Mouse (Mus musculus): Measurements from ENCODE around the gene Spx. TPM values are rescaled to one million over a fixed set of nuclear protein-coding genes. Genes with fewer than 3 reads are reported as not detected.

Gene Spx
- polyA plus RNA-seq, 1 experiment from 2014 or later, result 0.59 TPM

GRCm38 (mm10) chr6:142379961-142380360 is 33.3 kb upstream of the Spx start:
- H3K9ac ChIP-seq (replicated peaks; ENCODE audit: low read length), result no peak overlapping the region
- H3K27me3 ChIP-seq (ENCODE audit: control insufficient read depth, insufficient read depth, low read length), result no peaks in the 10 kb centered on the region
- 97% methylated on average over 6 of the region's 6 CpGs for WGBS
- H3K27ac ChIP-seq (replicated peaks; ENCODE audit: low read depth, low read length), result no peak overlapping the region
- no peak for ATAC-seq (replicated peaks; ENCODE audit: insufficient number of reproducible peaks, low FRiP score, low TSS enrichment, low read depth)
- H3K4me3 ChIP-seq (ENCODE audit: low read depth, low read length), result no peak overlapping the region
- H3K9me3 ChIP-seq (replicated peaks; ENCODE audit: control insufficient read depth, low read length), result no peaks in the 10 kb centered on the region
- no peaks in the 10 kb centered on the region for H3K4me1 ChIP-seq (ENCODE audit: control insufficient read depth, insufficient read depth, low read length)
- H3K4me2 ChIP-seq (ENCODE audit: low read depth, low read length), result no peak overlapping the region
- no peak for DNase-seq (ENCODE audit: low spot score)
- H3K36me3 ChIP-seq (replicated peaks; ENCODE audit: control insufficient read depth, insufficient read depth, low read depth, low read length), result no peaks in the 10 kb centered on the region

DNA sequence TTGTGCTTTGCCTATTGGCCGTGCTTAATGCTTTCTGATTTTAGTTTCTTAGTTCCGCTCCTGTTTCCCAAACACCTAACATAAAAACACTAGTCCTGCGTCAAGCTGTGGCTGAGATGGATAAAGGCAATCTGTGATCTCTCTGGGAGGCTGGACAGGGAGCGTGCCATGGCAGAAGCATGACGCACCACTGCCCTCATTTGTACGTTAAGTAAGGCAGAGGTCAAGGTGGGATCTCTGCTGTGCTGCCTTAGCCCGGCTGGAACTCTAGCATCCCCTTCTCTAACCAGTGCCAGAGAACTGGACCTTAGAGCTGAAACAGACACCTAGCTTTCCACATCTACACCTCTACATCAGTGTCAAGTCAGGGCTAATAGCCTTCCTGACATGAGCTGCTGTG is 31.6 kb upstream of the Spx start:
- no peak overlapping the region for H3K9ac ChIP-seq (replicated peaks; ENCODE audit: low read length)
- no peaks in the 10 kb centered on the region for H3K27me3 ChIP-seq (ENCODE audit: control insufficient read depth, insufficient read depth, low read length)
- WGBS, result 95% methylated on average over 7 of the region's 7 CpGs
- no peaks in the 10 kb centered on the region for H3K9me3 ChIP-seq (replicated peaks; ENCODE audit: control insufficient read depth, low read length)
- H3K36me3 ChIP-seq (replicated peaks; ENCODE audit: control insufficient read depth, insufficient read depth, low read depth, low read length), result no peaks in the 10 kb centered on the region
- H3K27ac ChIP-seq (replicated peaks; ENCODE audit: low read depth, low read length), result no peak overlapping the region
- DNase-seq (ENCODE audit: low spot score) (no peak), ATAC-seq (replicated peaks; ENCODE audit: insufficient number of reproducible peaks, low FRiP score, low TSS enrichment, low read depth) (no peak)
- H3K4me1 ChIP-seq (ENCODE audit: control insufficient read depth, insufficient read depth, low read length), result no peaks in the 10 kb centered on the region
- no peak overlapping the region for H3K4me3 ChIP-seq (ENCODE audit: low read depth, low read length)
- H3K4me2 ChIP-seq (ENCODE audit: low read depth, low read length), result no peak overlapping the region

GRCm38 (mm10) chr6:142384521-142384920 is 28.7 kb upstream of the Spx start:
- Histone ChIP-seq H3K36me3 (replicated peaks; ENCODE audit: control insufficient read depth, insufficient read depth, low read depth, low read length) (no peaks in the 10 kb centered on the region), H3K4me3 (ENCODE audit: low read depth, low read length) (no peak overlapping the region), H3K9me3 (replicated peaks; ENCODE audit: control insufficient read depth, low read length) (no peaks in the 10 kb centered on the region), H3K27ac (replicated peaks; ENCODE audit: low read depth, low read length) (no peak overlapping the region), H3K4me1 (ENCODE audit: control insufficient read depth, insufficient read depth, low read length) (no peaks in the 10 kb centered on the region), H3K27me3 (ENCODE audit: control insufficient read depth, insufficient read depth, low read length) (no peaks in the 10 kb centered on the region), H3K9ac (replicated peaks; ENCODE audit: low read length) (no peak overlapping the region), H3K4me2 (ENCODE audit: low read depth, low read length) (no peak overlapping the region)
- ATAC-seq (replicated peaks; ENCODE audit: insufficient number of reproducible peaks, low FRiP score, low TSS enrichment, low read depth), result no peak
- DNase-seq (ENCODE audit: low spot score), result no peak
- 91% methylated on average over 9 of the region's 9 CpGs for WGBS

- H3K4me3 ChIP-seq (ENCODE audit: low read depth, low read length), result peak overlapping the region; percentile 95
- no peaks in the 10 kb centered on the region for H3K9me3 ChIP-seq (replicated peaks; ENCODE audit: control insufficient read depth, low read length)
- H3K27me3 ChIP-seq (ENCODE audit: control insufficient read depth, insufficient read depth, low read length), result no peaks in the 10 kb centered on the region
- H3K27ac ChIP-seq (replicated peaks; ENCODE audit: low read depth, low read length), result no peak overlapping the region
- peak overlapping the region; percentile 61 for H3K9ac ChIP-seq (replicated peaks; ENCODE audit: low read length)
- no peaks in the 10 kb centered on the region for H3K4me1 ChIP-seq (ENCODE audit: control insufficient read depth, insufficient read depth, low read length)
- no peaks in the 10 kb centered on the region for H3K36me3 ChIP-seq (replicated peaks; ENCODE audit: control insufficient read depth, insufficient read depth, low read depth, low read length)
- peak overlapping the region; percentile 56 for H3K4me2 ChIP-seq (ENCODE audit: low read depth, low read length)
- 7% methylated on average over 31 of the region's 31 CpGs for WGBS
- DNase-seq (ENCODE audit: low spot score) (no peak), ATAC-seq (replicated peaks; ENCODE audit: insufficient number of reproducible peaks, low FRiP score, low TSS enrichment, low read depth) (peak; percentile 64)
Measured at GRCm38 (mm10) chr6:142386285-142387010, 26.8 kb upstream of the Spx start.

GRCm38 (mm10) chr6:142387011-142387754 is 26.1 kb upstream of the Spx start, which contains the start of the genes Recql and Golt1b:
Gene Recql, minus strand, starts transcription at chr6:142387087.
Gene Golt1b, plus strand, starts transcription at chr6:142387221.
- H3K9me3 ChIP-seq (replicated peaks; ENCODE audit: control insufficient read depth, low read length), result no peaks in the 10 kb centered on the region
- H3K27me3 ChIP-seq (ENCODE audit: control insufficient read depth, insufficient read depth, low read length), result no peaks in the 10 kb centered on the region
- peak within 1 kb of the TSS; percentile 95 for H3K4me3 ChIP-seq (ENCODE audit: low read depth, low read length)
- H3K9ac ChIP-seq (replicated peaks; ENCODE audit: low read length), result peak within 1 kb of the TSS; percentile 89
- DNase-seq (ENCODE audit: low spot score) (peak; percentile 97), ATAC-seq (replicated peaks; ENCODE audit: insufficient number of reproducible peaks, low FRiP score, low TSS enrichment, low read depth) (peak; percentile 100)
- under 1% methylated on average over 72 of the region's 87 CpGs for WGBS
- no peaks in the 10 kb centered on the region for H3K36me3 ChIP-seq (replicated peaks; ENCODE audit: control insufficient read depth, insufficient read depth, low read depth, low read length)
- H3K4me2 ChIP-seq (ENCODE audit: low read depth, low read length), result peak within 1 kb of the TSS; percentile 56
- H3K4me1 ChIP-seq (ENCODE audit: control insufficient read depth, insufficient read depth, low read length), result no peaks in the 10 kb centered on the region
- no peak within 1 kb of the TSS; the same call in 1 of the 2 replicates for H3K27ac ChIP-seq (replicated peaks; ENCODE audit: low read depth, low read length)

- 0 out of 2 replicates have a peak, but pooled peaks have one; percentile 8 for ATAC-seq (replicated peaks; ENCODE audit: insufficient number of reproducible peaks, low FRiP score, low TSS enrichment, low read depth)
- H3K36me3 ChIP-seq (replicated peaks; ENCODE audit: control insufficient read depth, insufficient read depth, low read depth, low read length), result no peaks in the 10 kb centered on the region
- 21% methylated on average over 8 of the region's 8 CpGs for WGBS
- no peaks in the 10 kb centered on the region for H3K9me3 ChIP-seq (replicated peaks; ENCODE audit: control insufficient read depth, low read length)
- no peaks in the 10 kb centered on the region for H3K27me3 ChIP-seq (ENCODE audit: control insufficient read depth, insufficient read depth, low read length)
- H3K4me2 ChIP-seq (ENCODE audit: low read depth, low read length), result peak overlapping the region; percentile 32
- peak overlapping the region; percentile 95 for H3K4me3 ChIP-seq (ENCODE audit: low read depth, low read length)
- H3K4me1 ChIP-seq (ENCODE audit: control insufficient read depth, insufficient read depth, low read length), result no peaks in the 10 kb centered on the region
- H3K27ac ChIP-seq (replicated peaks; ENCODE audit: low read depth, low read length), result no peak overlapping the region
- H3K9ac ChIP-seq (replicated peaks; ENCODE audit: low read length), result peak overlapping the region; percentile 89
- no peak for DNase-seq (ENCODE audit: low spot score)
Measured at GRCm38 (mm10) chr6:142387755-142388271, 25.4 kb upstream of the Spx start.

GRCm38 (mm10) chr6:142389101-142389500 is 24.1 kb upstream of the Spx start:
- Histone ChIP-seq H3K27ac (replicated peaks; ENCODE audit: low read depth, low read length) (no peak overlapping the region), H3K4me1 (ENCODE audit: control insufficient read depth, insufficient read depth, low read length) (no peaks in the 10 kb centered on the region), H3K4me3 (ENCODE audit: low read depth, low read length) (no peak overlapping the region), H3K9me3 (replicated peaks; ENCODE audit: control insufficient read depth, low read length) (no peaks in the 10 kb centered on the region), H3K36me3 (replicated peaks; ENCODE audit: control insufficient read depth, insufficient read depth, low read depth, low read length) (no peaks in the 10 kb centered on the region), H3K4me2 (ENCODE audit: low read depth, low read length) (no peak overlapping the region), H3K9ac (replicated peaks; ENCODE audit: low read length) (no peak overlapping the region), H3K27me3 (ENCODE audit: control insufficient read depth, insufficient read depth, low read length) (no peaks in the 10 kb centered on the region)
- ATAC-seq (replicated peaks; ENCODE audit: insufficient number of reproducible peaks, low FRiP score, low TSS enrichment, low read depth) (no peak), DNase-seq (ENCODE audit: low spot score) (no peak)
- 84% methylated on average over 2 of the region's 2 CpGs for WGBS

- WGBS, result 93% methylated on average over 5 of the region's 5 CpGs
- H3K4me1 ChIP-seq (ENCODE audit: control insufficient read depth, insufficient read depth, low read length), result no peaks in the 10 kb centered on the region
- no peaks in the 10 kb centered on the region for H3K36me3 ChIP-seq (replicated peaks; ENCODE audit: control insufficient read depth, insufficient read depth, low read depth, low read length)
- no peak overlapping the region for H3K9ac ChIP-seq (replicated peaks; ENCODE audit: low read length)
- DNase-seq (ENCODE audit: low spot score) (no peak), ATAC-seq (replicated peaks; ENCODE audit: insufficient number of reproducible peaks, low FRiP score, low TSS enrichment, low read depth) (no peak)
- H3K4me3 ChIP-seq (ENCODE audit: low read depth, low read length), result no peak overlapping the region
- H3K4me2 ChIP-seq (ENCODE audit: low read depth, low read length), result no peak overlapping the region
- no peaks in the 10 kb centered on the region for H3K9me3 ChIP-seq (replicated peaks; ENCODE audit: control insufficient read depth, low read length)
- H3K27ac ChIP-seq (replicated peaks; ENCODE audit: low read depth, low read length), result no peak overlapping the region
- no peaks in the 10 kb centered on the region for H3K27me3 ChIP-seq (ENCODE audit: control insufficient read depth, insufficient read depth, low read length)
Measured at GRCm38 (mm10) chr6:142392312-142392711, 20.9 kb upstream of the Spx start.

Measured in embryonic facial prominence, embryonic 11.5 days (tissue).